Mouse (Mus musculus) erythroblast, embryonic 14.5 days (primary cell): ENCODE results near the gene Igll1.

Source experiments
- GATA1 ChIP-seq: IDR thresholded peaks from 2 replicates; pipeline ENCODE4 v1.6.1; 2012; ENCODE audit warnings: low read length, inconsistent platforms, mixed read lengths
- TAL1 ChIP-seq: IDR thresholded peaks from 3 replicates; pipeline ENCODE4 v1.6.1; 2012; ENCODE audit warnings: low read length, inconsistent platforms, mixed read lengths

DNA sequence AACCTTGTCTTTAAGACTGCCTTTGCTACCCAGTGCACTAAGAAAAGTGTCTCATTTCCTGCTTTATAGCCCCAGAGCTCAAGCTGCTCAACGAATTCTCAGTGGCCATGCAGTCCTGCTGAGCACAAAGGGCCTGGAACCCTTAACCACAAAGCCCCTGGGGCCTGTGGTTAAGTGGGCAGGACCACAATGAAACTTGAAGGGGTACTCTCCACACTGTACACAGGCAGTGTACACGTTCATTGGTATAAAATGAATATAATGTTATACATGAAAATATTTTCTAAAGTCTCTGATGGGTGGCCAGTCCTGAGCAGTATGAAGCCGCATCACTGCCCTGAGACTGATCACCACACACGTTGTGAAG is 32.2 kb upstream of the Igll1 start:
- TF ChIP-seq TAL1, result no peak
- TF ChIP-seq GATA1, result no peak
